Mouse (Mus musculus) urinary bladder, postnatal 10 days (tissue): ENCODE measurements around the gene Gm20388.

ENCODE experiments used
- DNase-seq: peaks from one replicate; pipeline ENCODE4 v3.0.0; 2022; ENCODE audit warnings: low spot score

The Gm20388 gene

GRCm38 (mm10) chr8:122766647-122767200 lies 2856.1 kb downstream of the Gm20388 start:
- DNase-seq = no peak

- no peak for DNase-seq
Measured at GRCm38 (mm10) chr8:122767229-122767628, 2856.6 kb downstream of the Gm20388 start.

- DNase-seq = no peak
Measured at GRCm38 (mm10) chr8:122769251-122770058, 2858.8 kb downstream of the Gm20388 start.

- DNase-seq = no peak
Measured at GRCm38 (mm10) chr8:122772431-122773060, 2861.9 kb downstream of the Gm20388 start.

GRCm38 (mm10) chr8:122775285-122776155 lies 2864.9 kb downstream of the Gm20388 start, which contains the start of gene Acsf3:
Gene Acsf3, plus strand, starts transcription at chr8:122775486.
- DNase-seq = no peak

- no peak for DNase-seq
Measured at GRCm38 (mm10) chr8:122777701-122778100, 2867.1 kb downstream of the Gm20388 start.

GRCm38 (mm10) chr8:122778703-122779239 lies 2868.1 kb downstream of the Gm20388 start:
- DNase-seq = no peak

- DNase-seq = no peak
Measured at GRCm38 (mm10) chr8:122779255-122779654, 2868.6 kb downstream of the Gm20388 start.

- no peak for DNase-seq
Measured at GRCm38 (mm10) chr8:122784756-122785155, 2874.1 kb downstream of the Gm20388 start.

- no peak for DNase-seq
Measured at GRCm38 (mm10) chr8:122789796-122790195, 2879.2 kb downstream of the Gm20388 start.

GRCm38 (mm10) chr8:122793375-122794174 lies 2882.9 kb downstream of the Gm20388 start:
- no peak for DNase-seq

GRCm38 (mm10) chr8:122794175-122794454 lies 2883.5 kb downstream of the Gm20388 start:
- DNase-seq = no peak

- no peak for DNase-seq
Measured at GRCm38 (mm10) chr8:122803906-122804761, 2893.5 kb downstream of the Gm20388 start.

GRCm38 (mm10) chr8:122805349-122805748 lies 2894.7 kb downstream of the Gm20388 start:
- DNase-seq = no peak

GRCm38 (mm10) chr8:122806956-122807538 lies 2896.4 kb downstream of the Gm20388 start:
- no peak for DNase-seq

GRCm38 (mm10) chr8:122807907-122808306 lies 2897.3 kb downstream of the Gm20388 start:
- DNase-seq = no peak

- DNase-seq = no peak
Measured at GRCm38 (mm10) chr8:122810376-122810775, 2899.7 kb downstream of the Gm20388 start.

GRCm38 (mm10) chr8:122811870-122812494 lies 2901.3 kb downstream of the Gm20388 start:
- DNase-seq = no peak

- DNase-seq = no peak
Measured at GRCm38 (mm10) chr8:122812610-122813250, 2902.1 kb downstream of the Gm20388 start.
